Mouse (Mus musculus): ENCODE data around the gene Ulk3. TPM values are rescaled to one million over a fixed set of nuclear protein-coding genes. Genes with fewer than 3 reads are reported as not detected.

The Ulk3 gene
- polyA plus RNA-seq, 1 experiment: 5.4 TPM

- Histone ChIP-seq H3K79me3 (ENCODE audit: low read depth) (peaks cover 24% of the 10 kb centered on the region), H3K27me3 (ENCODE audit: control insufficient read depth, insufficient read depth, insufficient read length) (no peaks in the 10 kb centered on the region), H3K79me2 (ENCODE audit: control insufficient read depth, insufficient read depth) (peaks cover 27% of the 10 kb centered on the region), H3K36me3 (ENCODE audit: control insufficient read depth, insufficient read depth) (peaks cover 59% of the 10 kb centered on the region), H3ac (ENCODE audit: control insufficient read depth, insufficient read length, low read depth) (no peak overlapping the region), H3K4me3 (ENCODE audit: insufficient read depth, poor library complexity, severe bottlenecking) (no peak overlapping the region)
- TF ChIP-seq CTCF (IDR thresholded peaks at IDR 0.05; ENCODE audit: control insufficient read depth, insufficient read depth, insufficient read length) (no peak), USF1 (IDR thresholded peaks at IDR 0.05; ENCODE audit: low read depth) (no peak), MAX (IDR thresholded peaks at IDR 0.05) (no peak), FOSL1 (IDR thresholded peaks at IDR 0.05; ENCODE audit: insufficient read depth, low read length, poor library complexity, severe bottlenecking) (no peak), MYOD1 (IDR thresholded peaks at IDR 0.05; ENCODE audit: control insufficient read depth, insufficient read length, low read depth) (no peak), CEBPB (IDR thresholded peaks at IDR 0.05; ENCODE audit: low read depth) (no peak), MYOG (IDR thresholded peaks at IDR 0.05; ENCODE audit: control insufficient read depth, extremely low read depth, insufficient read length) (no peak)
Observed at GRCm38 (mm10) chr9:57628717-57629116, 39.5 kb downstream of the Ulk3 start.

- peaks cover 23% of the 10 kb centered on the region for H3K79me3 ChIP-seq (ENCODE audit: low read depth)
- H3K36me3 ChIP-seq (ENCODE audit: control insufficient read depth, insufficient read depth): peaks cover 54% of the 10 kb centered on the region
- H3K4me3 ChIP-seq (ENCODE audit: insufficient read depth, poor library complexity, severe bottlenecking): no peak overlapping the region
- H3K79me2 ChIP-seq (ENCODE audit: control insufficient read depth, insufficient read depth): peaks cover 33% of the 10 kb centered on the region
- H3ac ChIP-seq (ENCODE audit: control insufficient read depth, insufficient read length, low read depth): no peak overlapping the region
- TF ChIP-seq MAX (IDR thresholded peaks at IDR 0.05): no peak
- TF ChIP-seq MYOD1 (IDR thresholded peaks at IDR 0.05; ENCODE audit: control insufficient read depth, insufficient read length, low read depth): no peak
- TF ChIP-seq MYOG (IDR thresholded peaks at IDR 0.05; ENCODE audit: control insufficient read depth, extremely low read depth, insufficient read length): no peak
- TF ChIP-seq CEBPB (IDR thresholded peaks at IDR 0.05; ENCODE audit: low read depth): no peak
- TF ChIP-seq FOSL1 (IDR thresholded peaks at IDR 0.05; ENCODE audit: insufficient read depth, low read length, poor library complexity, severe bottlenecking): no peak
- no peak for TF ChIP-seq USF1 (IDR thresholded peaks at IDR 0.05; ENCODE audit: low read depth)
- TF ChIP-seq CTCF (IDR thresholded peaks at IDR 0.05; ENCODE audit: control insufficient read depth, insufficient read depth, insufficient read length): peak; percentile 95
- H3K27me3 ChIP-seq (ENCODE audit: control insufficient read depth, insufficient read depth, insufficient read length): no peaks in the 10 kb centered on the region
Observed at GRCm38 (mm10) chr9:57629118-57629874, 40.0 kb downstream of the Ulk3 start.

GRCm38 (mm10) chr9:57633481-57634024 lies 44.3 kb downstream of the Ulk3 start:
- Histone ChIP-seq H3K79me2 (ENCODE audit: control insufficient read depth, insufficient read depth) (peaks cover 75% of the 10 kb centered on the region), H3K4me3 (ENCODE audit: insufficient read depth, poor library complexity, severe bottlenecking) (no peak overlapping the region), H3K79me3 (ENCODE audit: low read depth) (peaks cover 58% of the 10 kb centered on the region), H3K27me3 (ENCODE audit: control insufficient read depth, insufficient read depth, insufficient read length) (no peaks in the 10 kb centered on the region), H3ac (ENCODE audit: control insufficient read depth, insufficient read length, low read depth) (no peak overlapping the region), H3K36me3 (ENCODE audit: control insufficient read depth, insufficient read depth) (peaks cover 23% of the 10 kb centered on the region)
- TF ChIP-seq FOSL1 (IDR thresholded peaks at IDR 0.05; ENCODE audit: insufficient read depth, low read length, poor library complexity, severe bottlenecking) (no peak), MYOD1 (IDR thresholded peaks at IDR 0.05; ENCODE audit: control insufficient read depth, insufficient read length, low read depth) (peak; percentile 89), CTCF (IDR thresholded peaks at IDR 0.05; ENCODE audit: control insufficient read depth, insufficient read depth, insufficient read length) (peak; percentile 28)

- H3K36me3 ChIP-seq (ENCODE audit: control insufficient read depth, insufficient read depth): peaks cover 7% of the 10 kb centered on the region
- no peak overlapping the region for H3K4me3 ChIP-seq (ENCODE audit: insufficient read depth, poor library complexity, severe bottlenecking)
- H3K79me3 ChIP-seq (ENCODE audit: low read depth): peaks cover 83% of the 10 kb centered on the region
- TF ChIP-seq MYOD1 (IDR thresholded peaks at IDR 0.05; ENCODE audit: control insufficient read depth, insufficient read length, low read depth): no peak
- no peak for TF ChIP-seq CEBPB (IDR thresholded peaks at IDR 0.05; ENCODE audit: low read depth)
- no peak for TF ChIP-seq FOSL1 (IDR thresholded peaks at IDR 0.05; ENCODE audit: insufficient read depth, low read length, poor library complexity, severe bottlenecking)
- no peak for TF ChIP-seq CTCF (IDR thresholded peaks at IDR 0.05; ENCODE audit: control insufficient read depth, insufficient read depth, insufficient read length)
- no peak for TF ChIP-seq MYOG (IDR thresholded peaks at IDR 0.05; ENCODE audit: control insufficient read depth, extremely low read depth, insufficient read length)
- TF ChIP-seq USF1 (IDR thresholded peaks at IDR 0.05; ENCODE audit: low read depth): no peak
- TF ChIP-seq MAX (IDR thresholded peaks at IDR 0.05): no peak
- no peaks in the 10 kb centered on the region for H3K27me3 ChIP-seq (ENCODE audit: control insufficient read depth, insufficient read depth, insufficient read length)
- H3K79me2 ChIP-seq (ENCODE audit: control insufficient read depth, insufficient read depth): peaks cover 99% of the 10 kb centered on the region
- H3ac ChIP-seq (ENCODE audit: control insufficient read depth, insufficient read length, low read depth): no peak overlapping the region
Observed at GRCm38 (mm10) chr9:57637272-57637671, 48.0 kb downstream of the Ulk3 start.

- TF ChIP-seq MAX (IDR thresholded peaks at IDR 0.05): no peak
- no peak for TF ChIP-seq MYOG (IDR thresholded peaks at IDR 0.05; ENCODE audit: control insufficient read depth, extremely low read depth, insufficient read length)
- TF ChIP-seq USF1 (IDR thresholded peaks at IDR 0.05; ENCODE audit: low read depth): no peak
- TF ChIP-seq CEBPB (IDR thresholded peaks at IDR 0.05; ENCODE audit: low read depth): no peak
- TF ChIP-seq FOSL1 (IDR thresholded peaks at IDR 0.05; ENCODE audit: insufficient read depth, low read length, poor library complexity, severe bottlenecking): no peak
- no peak for TF ChIP-seq MYOD1 (IDR thresholded peaks at IDR 0.05; ENCODE audit: control insufficient read depth, insufficient read length, low read depth)
- TF ChIP-seq CTCF (IDR thresholded peaks at IDR 0.05; ENCODE audit: control insufficient read depth, insufficient read depth, insufficient read length): no peak
Observed at GRCm38 (mm10) chr9:57637741-57638322, 48.6 kb downstream of the Ulk3 start.

More at GRCm38 (mm10) chr9:57637741-57638322, 48.6 kb downstream of the Ulk3 start:
- Histone ChIP-seq H3K36me3 (ENCODE audit: control insufficient read depth, insufficient read depth) (peaks cover 7% of the 10 kb centered on the region), H3K4me3 (ENCODE audit: insufficient read depth, poor library complexity, severe bottlenecking) (no peak overlapping the region), H3ac (ENCODE audit: control insufficient read depth, insufficient read length, low read depth) (peak overlapping the region; percentile 31), H3K79me3 (ENCODE audit: low read depth) (peaks cover 83% of the 10 kb centered on the region), H3K79me2 (ENCODE audit: control insufficient read depth, insufficient read depth) (peaks cover 99% of the 10 kb centered on the region), H3K27me3 (ENCODE audit: control insufficient read depth, insufficient read depth, insufficient read length) (no peaks in the 10 kb centered on the region)
